9 mouse cellular contexts compared by ENCODE assay signal in genomic region chr8:111712588-111712987, GRCm38 (mm10). TPM values are rescaled to one million over a fixed set of nuclear protein-coding genes. Genes with fewer than 3 reads are reported as not detected.
A peak's percentile ranks its signal among the peaks of the same experiment; 100 is the strongest.
DNase-seq lines count a peak whose midpoint lies in the region; ATAC-seq and TF ChIP-seq lines count a peak whose summit lies in the region.
"Had no signal": no experiment of that assay in that cellular context is flagged by ENCODE, and none has a peak within 500 bp of the region (broad histone marks: within the 10 kb centered on the region; RNA-seq: fewer than 3 reads in every experiment).

No protein-coding gene starts in this region.

- H3K36me3 ChIP-seq in CH12.LX (replicated peaks in 1 of 2; ENCODE audit: control insufficient read depth in 1 of 2, insufficient read depth in 1 of 2, low read length in 1 of 2): peaks cover 0 to 5% of the 10 kb centered on the region in 2 experiments
- H3K36me3 ChIP-seq in kidney, embryonic 15.5 days: peaks cover 80% of the 10 kb centered on the region

- TF ChIP-seq RAD21 in CH12.LX (IDR thresholded peaks at IDR 0.05; ENCODE audit: low read depth, low read length): peak; percentile 83

- no peaks in the 10 kb centered on the region for H3K9me3 ChIP-seq in CH12.LX (replicated peaks; ENCODE audit: low read length)
- no peaks in the 10 kb centered on the region for H3K9me3 ChIP-seq in kidney, embryonic 15.5 days (replicated peaks)
- H3K9me3 ChIP-seq: liver, embryonic 15.5 days had no signal

- H3K4me3 ChIP-seq in layer of hippocampus, adult 2 months: no peak overlapping the region
- no peak overlapping the region for H3K4me3 ChIP-seq in CH12.LX (replicated peaks in 1 of 3; ENCODE audit: low read depth in 2 of 3, low read length in 2 of 3, poor library complexity in 1 of 3)
- no peak overlapping the region for H3K4me3 ChIP-seq in bone marrow macrophage, adult 2 months (ENCODE audit: insufficient read depth, low read length)
- no peak overlapping the region for H3K4me3 ChIP-seq in kidney, embryonic 15.5 days (replicated peaks)
- H3K4me3 ChIP-seq: liver, embryonic 15.5 days had no signal

- TF ChIP-seq EP300 in CH12.LX (IDR thresholded peaks at IDR 0.05; ENCODE audit: low read length): no peak

- WGBS in kidney, embryonic 15.5 days: 70% methylated on average over 6 of the region's 6 CpGs

- no peaks in the 10 kb centered on the region for H3K4me1 ChIP-seq in CH12.LX (ENCODE audit: control insufficient read depth in 1 of 2, insufficient read depth in 2 of 2)
- no peaks in the 10 kb centered on the region for H3K4me1 ChIP-seq in bone marrow macrophage, adult 2 months (ENCODE audit: control insufficient read depth, insufficient read depth, low read length)
- H3K4me1 ChIP-seq in kidney, embryonic 15.5 days: peaks cover 39% of the 10 kb centered on the region

- dilution Hi-C loops in CH12.LX (cut with MboI; ENCODE audit: extremely low pct_ligation_motif_present, extremely low pct_unique_long_range_greater_than_20kb, low sequenced_read_pairs): no loop called here

- ATAC-seq in kidney, embryonic 15.5 days (replicated peaks; ENCODE audit: low FRiP score): 0 out of 2 replicates have a peak, but pooled peaks have one; percentile 46
- ATAC-seq in megakaryocyte progenitor cell, adult 5-6 weeks (replicated peaks; ENCODE audit: poor library complexity): peak; percentile 75
- ATAC-seq in erythroblast, adult 5-6 weeks (replicated peaks; ENCODE audit: low FRiP score, poor library complexity, severe bottlenecking): no peak

- no peak for TF ChIP-seq POLR2A in CH12.LX (IDR thresholded peaks at IDR 0.05; ENCODE audit: low read depth, low read length)
- no peak for TF ChIP-seq POLR2A in bone marrow macrophage, adult 2 months (IDR thresholded peaks at IDR 0.05; ENCODE audit: borderline replicate concordance, low read depth, low read length)

- H3K27me3 ChIP-seq in CH12.LX (replicated peaks): no peaks in the 10 kb centered on the region
- no peaks in the 10 kb centered on the region for H3K27me3 ChIP-seq in kidney, embryonic 15.5 days

- peak; percentile 84 for TF ChIP-seq CTCF in layer of hippocampus, adult 2 months (conservative IDR thresholded peaks at IDR 0.05)
- TF ChIP-seq CTCF in CH12.LX (conservative IDR thresholded peaks at IDR 0.05 in 1 of 2, IDR thresholded peaks at IDR 0.05 in 1 of 2; ENCODE audit: low read depth in 2 of 2, low read length in 2 of 2): peak; percentile 22 to 87; a peak in 3 of 4 replicates
- peak; percentile 21; the same call in 1 of the 2 replicates for TF ChIP-seq CTCF in bone marrow macrophage, adult 2 months (IDR thresholded peaks at IDR 0.05; ENCODE audit: low read depth, low read length)

- H3K9ac ChIP-seq in CH12.LX (ENCODE audit: insufficient read depth, low read depth): no peak overlapping the region
- no peak overlapping the region for H3K9ac ChIP-seq in kidney, embryonic 15.5 days
- H3K9ac ChIP-seq: liver, embryonic 15.5 days had no signal

- peak overlapping the region; percentile 76 for H3K27ac ChIP-seq in layer of hippocampus, adult 2 months
- H3K27ac ChIP-seq in CH12.LX (ENCODE audit: insufficient read depth, low read depth): no peak overlapping the region
- no peak overlapping the region for H3K27ac ChIP-seq in bone marrow macrophage, adult 2 months (ENCODE audit: insufficient read depth, low read depth, low read length)
- no peak overlapping the region; the same call in 1 of the 2 replicates for H3K27ac ChIP-seq in kidney, embryonic 15.5 days
- H3K27ac ChIP-seq: liver, embryonic 15.5 days had no signal

- H3K4me2 ChIP-seq in CH12.LX (ENCODE audit: insufficient read depth, low read depth, poor library complexity, severe bottlenecking): no peak overlapping the region
- H3K4me2 ChIP-seq in kidney, embryonic 15.5 days: no peak overlapping the region
- H3K4me2 ChIP-seq: liver, embryonic 15.5 days had no signal

- in situ Hi-C loops in CH12.LX (cut with MboI; ENCODE audit: low pct_ligation_motif_present, low pct_unique_long_range_greater_than_20kb, low sequenced_read_pairs): no loop called here

- H3K79me2 ChIP-seq in CH12.LX (replicated peaks; ENCODE audit: control insufficient read depth, extremely low read depth, insufficient read depth, poor library complexity, severe bottlenecking): no peaks in the 10 kb centered on the region

- DNase-seq in layer of hippocampus, adult 2 months (ENCODE audit: low spot score in 2 of 2): peak in 1 of 2 experiments; percentile 74
- DNase-seq in layer of hippocampus, postnatal 36 days: no peak
- peak; percentile 50 for DNase-seq in CH12.LX (ENCODE audit: extremely low read depth)
- DNase-seq in frontal cortex, postnatal 36 days (ENCODE audit: low spot score in 2 of 2): peak; percentile 53 to 65

TF ChIP-seq in CH12.LX, 34 proteins besides CTCF, POLR2A, EP300 and RAD21:
- TF ChIP-seq ZKSCAN1 (IDR thresholded peaks at IDR 0.05; ENCODE audit: borderline replicate concordance, low read depth, low read length) (no peak), IRF4 (IDR thresholded peaks at IDR 0.05; ENCODE audit: low read depth, low read length) (0 out of 2 replicates have a peak, but pooled peaks have one; percentile 9), POLR2AphosphoS2 (IDR thresholded peaks at IDR 0.05; ENCODE audit: low read depth, low read length) (no peak), MAFK (IDR thresholded peaks at IDR 0.05; ENCODE audit: insufficient replicate concordance, low read length) (no peak), E2F4 (IDR thresholded peaks at IDR 0.05; ENCODE audit: insufficient replicate concordance, low read depth, low read length) (no peak), RCOR1 (conservative IDR thresholded peaks at IDR 0.05; ENCODE audit: low read depth, low read length) (no peak), TCF12 (IDR thresholded peaks at IDR 0.05; ENCODE audit: low read depth, low read length) (no peak), ZC3H11A (IDR thresholded peaks at IDR 0.05; ENCODE audit: low read depth, low read length) (peak; percentile 49), SMC3 (IDR thresholded peaks at IDR 0.05; ENCODE audit: low read depth, low read length) (peak; percentile 94), NRF1 (IDR thresholded peaks at IDR 0.05; ENCODE audit: low read depth, low read length) (no peak), ZMIZ1 (IDR thresholded peaks at IDR 0.05; ENCODE audit: low read depth, low read length) (no peak), PAX5 (IDR thresholded peaks at IDR 0.05; ENCODE audit: low read length) (no peak)

RNA-seq across cellular contexts. Expression of gene Ctrb1, which starts 21.8 kb away (rescaled TPM):
- total RNA-seq in layer of hippocampus, adult 2 months (2021): not detected
- total RNA-seq in layer of hippocampus, postnatal 36 days (2021): not detected
- total RNA-seq in CH12.LX (2012; rRNA removed) (not detected in 2 replicates), CH12.LX (2014; rRNA removed) (not detected in 2 replicates)
- not detected in 2 replicates for polyA plus RNA-seq in CH12.LX (2012; ENCODE audit: insufficient read length, low read depth)
- polyA plus RNA-seq in bone marrow macrophage, adult 2 months (2012; ENCODE audit: insufficient read depth, insufficient read length, missing spikeins): not detected in 2 replicates
- polyA plus RNA-seq in kidney, embryonic 15.5 days (2015; fragmentation: Nextera tagmentation; extraction: Ambion mirVana): 0.45 and 5.2 TPM in 2 replicates
- total RNA-seq in megakaryocyte progenitor cell, adult 5-6 weeks (2015): not detected in 2 replicates
- total RNA-seq in megakaryocyte progenitor cell, adult 5-6 weeks (2017): not detected in 2 replicates
- total RNA-seq in erythroblast, adult 5-6 weeks (2015; ENCODE audit: low replicate concordance): not detected in 2 replicates
- not detected in 2 replicates for total RNA-seq in erythroblast, adult 5-6 weeks (2017; ENCODE audit: low replicate concordance)

RNA-seq across cellular contexts. Expression of gene Bcar1, which starts 31.0 kb away (rescaled TPM):
- 10 to 100 TPM; 66.1 to 69.7 TPM for total RNA-seq in layer of hippocampus, adult 2 months (2021)
- total RNA-seq in layer of hippocampus, postnatal 36 days (2021): 10 to 100 TPM; 62.2 to 69.7 TPM
- 1.2 and 2.1 TPM in 2 replicates for total RNA-seq in CH12.LX (2012; rRNA removed)
- 0.74 and 0.97 TPM in 2 replicates for total RNA-seq in CH12.LX (2014; rRNA removed)
- polyA plus RNA-seq in CH12.LX (2012; ENCODE audit: insufficient read length, low read depth): 1.2 and 1.5 TPM in 2 replicates
- polyA plus RNA-seq in bone marrow macrophage, adult 2 months (2012; ENCODE audit: insufficient read depth, insufficient read length, missing spikeins): 0.40 and 0.56 TPM in 2 replicates
- polyA plus RNA-seq in kidney, embryonic 15.5 days (2015; fragmentation: Nextera tagmentation; extraction: Ambion mirVana): 45.7 and 53.8 TPM in 2 replicates
- 0.15 TPM in 1 of 2 replicates, not detected in the other for total RNA-seq in megakaryocyte progenitor cell, adult 5-6 weeks (2015)
- total RNA-seq in megakaryocyte progenitor cell, adult 5-6 weeks (2017): not detected in 2 replicates
- not detected in 2 replicates for total RNA-seq in erythroblast, adult 5-6 weeks (2015; ENCODE audit: low replicate concordance)
- total RNA-seq in erythroblast, adult 5-6 weeks (2017; ENCODE audit: low replicate concordance): not detected in 2 replicates

Comparison
In these comparisons a context has a peak if more than half of its experiments do, and no peak if none do; other contexts are left out.
1. DNase-seq: peak in CH12.LX (single experiment) and frontal cortex, postnatal 36 days (2 of 2); none in layer of hippocampus, postnatal 36 days (0 of 2).
2. CTCF ChIP-seq: peak in every context shown above with its lines; median percentile 84 in layer of hippocampus, adult 2 months; 54 in CH12.LX; 21 in bone marrow macrophage, adult 2 months.
3. RNA of gene Bcar1, which starts 31.0 kb away (total RNA-seq): 66.1 to 69.7 TPM in layer of hippocampus, adult 2 months and 62.2 to 69.7 TPM in layer of hippocampus, postnatal 36 days; 0.74 to 2.1 TPM in CH12.LX, 0.15 TPM in megakaryocyte progenitor cell, adult 5-6 weeks and not detected in erythroblast, adult 5-6 weeks; every median in the first group is over 10 times any median in the second.